Mouse (Mus musculus): ENCODE measurements around the gene Vps37c.
A peak's percentile ranks its signal among the peaks of the same experiment; 100 is the strongest.

Vps37c gene

GRCm38 (mm10) chr19:10688537-10689352 is at the start of gene Vps37c:
Gene Vps37c (plus strand): TSS chr19:10688735.
- peak; percentile 95 for DNase-seq (ENCODE audit: low read depth, low spot score)

GRCm38 (mm10) chr19:10640080-10640479 is 48.5 kb upstream of the Vps37c start:
- DNase-seq (ENCODE audit: low read depth, low spot score), result no peak

GRCm38 (mm10) chr19:10640589-10641378 is 47.8 kb upstream of the Vps37c start:
- no peak for DNase-seq (ENCODE audit: low read depth, low spot score)

- DNase-seq (ENCODE audit: low read depth, low spot score), result no peak
Measured at GRCm38 (mm10) chr19:10645616-10646015, 42.9 kb upstream of the Vps37c start.

GRCm38 (mm10) chr19:10648156-10648555 is 40.4 kb upstream of the Vps37c start:
- no peak for DNase-seq (ENCODE audit: low read depth, low spot score)

GRCm38 (mm10) chr19:10656058-10656457 is 32.5 kb upstream of the Vps37c start:
- no peak for DNase-seq (ENCODE audit: low read depth, low spot score)

GRCm38 (mm10) chr19:10657742-10658141 is 30.8 kb upstream of the Vps37c start:
- no peak for DNase-seq (ENCODE audit: low read depth, low spot score)

- DNase-seq (ENCODE audit: low read depth, low spot score), result no peak
Measured at GRCm38 (mm10) chr19:10658406-10658805, 30.1 kb upstream of the Vps37c start.

GRCm38 (mm10) chr19:10661373-10661772 is 27.2 kb upstream of the Vps37c start:
- DNase-seq (ENCODE audit: low read depth, low spot score), result no peak

- DNase-seq (ENCODE audit: low read depth, low spot score), result no peak
Measured at GRCm38 (mm10) chr19:10661919-10662318, 26.6 kb upstream of the Vps37c start.

- DNase-seq (ENCODE audit: low read depth, low spot score), result no peak
Measured at GRCm38 (mm10) chr19:10662665-10663064, 25.9 kb upstream of the Vps37c start.

- DNase-seq (ENCODE audit: low read depth, low spot score), result no peak
Measured at GRCm38 (mm10) chr19:10665093-10665492, 23.4 kb upstream of the Vps37c start.

- peak; percentile 77 for DNase-seq (ENCODE audit: low read depth, low spot score)
Measured at GRCm38 (mm10) chr19:10665499-10665898, 23.0 kb upstream of the Vps37c start.

GRCm38 (mm10) chr19:10671319-10671718 is 17.2 kb upstream of the Vps37c start:
- DNase-seq (ENCODE audit: low read depth, low spot score), result peak; percentile 27

GRCm38 (mm10) chr19:10671854-10672417 is 16.6 kb upstream of the Vps37c start:
- no peak for DNase-seq (ENCODE audit: low read depth, low spot score)

GRCm38 (mm10) chr19:10673275-10673674 is 15.3 kb upstream of the Vps37c start:
- DNase-seq (ENCODE audit: low read depth, low spot score), result no peak

- peak; percentile 86 for DNase-seq (ENCODE audit: low read depth, low spot score)
Measured at GRCm38 (mm10) chr19:10676656-10677055, 11.9 kb upstream of the Vps37c start.

- peak; percentile 52 for DNase-seq (ENCODE audit: low read depth, low spot score)
Measured at GRCm38 (mm10) chr19:10677915-10678771, 10.4 kb upstream of the Vps37c start, which contains the start of gene Pga5. Gene Pga5 (minus strand): TSS chr19:10678071.

GRCm38 (mm10) chr19:10678772-10679067 is 9.8 kb upstream of the Vps37c start:
- DNase-seq (ENCODE audit: low read depth, low spot score), result no peak

GRCm38 (mm10) chr19:10681571-10681970 is 7.0 kb upstream of the Vps37c start:
- no peak for DNase-seq (ENCODE audit: low read depth, low spot score)

GRCm38 (mm10) chr19:10685081-10685480 is 3.5 kb upstream of the Vps37c start:
- no peak for DNase-seq (ENCODE audit: low read depth, low spot score)

GRCm38 (mm10) chr19:10685727-10686126 is 2.8 kb upstream of the Vps37c start:
- DNase-seq (ENCODE audit: low read depth, low spot score), result no peak
